Mouse (Mus musculus): ENCODE data around the gene Cplx3.

GRCm38 (mm10) chr9:57627191-57627590 is 21.1 kb upstream of the Cplx3 start:
- no peak for TF ChIP-seq CTCF (conservative IDR thresholded peaks at IDR 0.05; ENCODE audit: insufficient read depth, insufficient read length, low read depth, low read length)
- no peak for TF ChIP-seq POLR2A (IDR thresholded peaks at IDR 0.05; ENCODE audit: low read depth, low read length)
